Mouse (Mus musculus): Measurements from ENCODE around the gene Cntnap5a. TPM values are rescaled to one million over a fixed set of nuclear protein-coding genes. Genes with fewer than 3 reads are reported as not detected.

Cntnap5a gene
- total and polyA plus RNA-seq, 3 experiments, result 0.02 TPM; not detected in 1

DNA sequence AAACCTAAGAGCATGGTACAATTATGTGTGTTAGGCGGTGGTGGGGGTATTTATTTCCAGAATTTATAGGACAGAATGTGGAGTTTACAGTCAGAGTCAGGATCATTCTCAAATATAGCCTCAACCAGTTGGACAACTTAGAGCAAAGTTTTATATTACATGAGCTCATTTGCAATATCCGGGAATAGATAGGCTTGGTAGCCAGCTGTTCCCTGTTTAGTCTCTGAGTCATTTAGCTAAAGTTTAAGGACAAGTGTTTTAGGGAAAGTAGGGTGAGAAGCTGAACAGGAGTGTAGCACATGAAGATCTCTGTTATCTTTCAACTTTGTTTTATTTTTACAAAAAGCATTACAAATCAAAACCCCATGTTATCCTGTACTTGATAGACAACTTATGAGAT, 559.3 kb downstream of the Cntnap5a start:
- no peaks in the 10 kb centered on the region for H3K4me1 ChIP-seq (ENCODE audit: control insufficient read depth, insufficient read depth, low read length)
- DNase-seq, result no peak
- H3K27me3 ChIP-seq (ENCODE audit: control insufficient read depth, insufficient read depth, low read length), result no peaks in the 10 kb centered on the region
- no peak overlapping the region for H3K27ac ChIP-seq
- no peak overlapping the region for H3K4me3 ChIP-seq
- no peaks in the 10 kb centered on the region for H3K79me2 ChIP-seq (replicated peaks; ENCODE audit: control insufficient read depth, insufficient read depth, low read length)
- WGBS, result 68% methylated on average over 2 of the region's 2 CpGs
- no peak for TF ChIP-seq CTCF (IDR thresholded peaks at IDR 0.05)
- TF ChIP-seq POLR2A (IDR thresholded peaks at IDR 0.05; ENCODE audit: insufficient read depth, low read depth, low read length), result no peak
- no peak for TF ChIP-seq EP300 (IDR thresholded peaks at IDR 0.05; ENCODE audit: insufficient read depth, low read depth, low read length)
- H3K9ac ChIP-seq (ENCODE audit: low read depth, low read length), result no peak overlapping the region
- intact Hi-C loops (cut with DNase I), result no loop called here
- H3K36me3 ChIP-seq (ENCODE audit: control insufficient read depth, insufficient read depth, low read length), result no peaks in the 10 kb centered on the region

DNA sequence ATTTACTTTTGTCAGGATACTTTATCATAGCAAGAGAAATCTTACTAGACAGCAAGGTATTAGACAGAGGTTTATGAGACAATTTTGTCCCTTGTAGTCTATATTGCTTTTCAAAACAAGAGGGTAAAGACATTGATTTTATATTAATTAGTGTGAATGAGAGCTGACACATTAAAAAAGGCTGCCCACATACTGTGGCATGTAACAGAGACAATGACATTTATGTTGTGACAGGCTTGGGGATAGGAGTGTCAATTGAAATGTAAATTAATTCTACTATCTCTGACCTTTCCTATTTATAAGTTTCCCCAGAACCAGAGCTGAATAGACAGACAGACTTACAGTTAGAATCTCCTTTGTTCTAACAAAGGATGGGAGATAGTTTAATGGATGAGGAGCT, 596.6 kb downstream of the Cntnap5a start:
- no peaks in the 10 kb centered on the region for H3K79me2 ChIP-seq (replicated peaks; ENCODE audit: control insufficient read depth, insufficient read depth, low read length)
- intact Hi-C loops (cut with DNase I), result no loop called here

DNA sequence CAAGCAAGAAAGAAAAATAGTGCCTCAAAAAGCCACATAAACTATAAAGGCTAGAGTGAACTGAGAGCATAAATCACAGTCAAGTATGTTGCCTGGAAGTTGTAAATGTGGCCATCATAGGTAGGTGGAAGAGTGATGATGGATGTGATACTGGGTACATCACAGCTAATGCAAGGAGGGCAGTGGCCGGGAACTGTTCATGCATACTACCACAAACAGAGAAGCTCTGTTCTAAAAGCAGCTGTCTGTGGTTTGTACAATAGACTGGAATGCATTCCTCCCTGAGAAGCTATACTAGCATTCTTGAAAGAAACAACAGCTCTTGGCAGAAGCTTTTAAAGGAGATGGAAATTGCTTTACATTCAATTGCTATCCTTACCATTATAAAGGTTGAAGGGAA, 599.4 kb downstream of the Cntnap5a start:
- intact Hi-C loops (cut with DNase I), result no loop called here
- TF ChIP-seq CTCF (IDR thresholded peaks at IDR 0.05), result no peak
- no peak for TF ChIP-seq POLR2A (IDR thresholded peaks at IDR 0.05; ENCODE audit: insufficient read depth, low read depth, low read length)
- TF ChIP-seq EP300 (IDR thresholded peaks at IDR 0.05; ENCODE audit: insufficient read depth, low read depth, low read length), result no peak
- no peak overlapping the region for H3K27ac ChIP-seq
- no peaks in the 10 kb centered on the region for H3K4me1 ChIP-seq (ENCODE audit: control insufficient read depth, insufficient read depth, low read length)
- H3K4me3 ChIP-seq, result no peak overlapping the region
- no peaks in the 10 kb centered on the region for H3K36me3 ChIP-seq (ENCODE audit: control insufficient read depth, insufficient read depth, low read length)
- no peak for DNase-seq
- H3K79me2 ChIP-seq (replicated peaks; ENCODE audit: control insufficient read depth, insufficient read depth, low read length), result no peaks in the 10 kb centered on the region
- H3K27me3 ChIP-seq (ENCODE audit: control insufficient read depth, insufficient read depth, low read length), result no peaks in the 10 kb centered on the region
- H3K9ac ChIP-seq (ENCODE audit: low read depth, low read length), result no peak overlapping the region
- WGBS, result 70% methylated on average over 1 of the region's 1 CpGs

More for the DNA sequence above, 596.6 kb downstream of the Cntnap5a start:
- DNase-seq, result no peak
- Histone ChIP-seq H3K4me1 (ENCODE audit: control insufficient read depth, insufficient read depth, low read length) (no peaks in the 10 kb centered on the region), H3K4me3 (no peak overlapping the region), H3K9ac (ENCODE audit: low read depth, low read length) (no peak overlapping the region), H3K36me3 (ENCODE audit: control insufficient read depth, insufficient read depth, low read length) (no peaks in the 10 kb centered on the region), H3K27me3 (ENCODE audit: control insufficient read depth, insufficient read depth, low read length) (no peaks in the 10 kb centered on the region), H3K27ac (no peak overlapping the region)
- TF ChIP-seq POLR2A (IDR thresholded peaks at IDR 0.05; ENCODE audit: insufficient read depth, low read depth, low read length) (no peak), CTCF (IDR thresholded peaks at IDR 0.05) (no peak), EP300 (IDR thresholded peaks at IDR 0.05; ENCODE audit: insufficient read depth, low read depth, low read length) (no peak)

DNA sequence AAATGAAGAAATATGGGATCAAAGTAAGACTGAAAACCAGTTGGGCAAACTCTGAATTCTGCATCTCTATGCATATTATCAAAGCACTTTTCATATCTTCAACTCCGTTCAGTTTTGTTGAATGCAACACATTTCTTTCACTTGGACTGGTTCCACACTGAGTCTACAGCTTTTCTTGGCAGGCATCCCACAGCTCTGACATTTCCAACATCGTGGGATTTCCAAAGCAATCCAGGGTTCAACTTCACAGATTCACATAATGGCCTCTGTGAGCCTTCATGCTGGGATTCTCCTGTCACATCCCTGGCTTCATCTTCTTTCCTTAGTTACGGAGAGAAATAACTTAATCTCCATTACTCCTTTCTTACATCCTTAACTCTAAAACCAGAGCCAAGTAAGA, 622.0 kb downstream of the Cntnap5a start:
- intact Hi-C loops (cut with DNase I), result no loop called here
- no peaks in the 10 kb centered on the region for H3K36me3 ChIP-seq (ENCODE audit: control insufficient read depth, insufficient read depth, low read length)
- no peak for TF ChIP-seq CTCF (IDR thresholded peaks at IDR 0.05)
- no peak for TF ChIP-seq POLR2A (IDR thresholded peaks at IDR 0.05; ENCODE audit: insufficient read depth, low read depth, low read length)
- TF ChIP-seq EP300 (IDR thresholded peaks at IDR 0.05; ENCODE audit: insufficient read depth, low read depth, low read length), result no peak

GRCm38 (mm10) chr1:116311512-116311911, 627.0 kb downstream of the Cntnap5a start:
- Histone ChIP-seq H3K27ac (no peak overlapping the region), H3K4me1 (ENCODE audit: control insufficient read depth, insufficient read depth, low read length) (no peaks in the 10 kb centered on the region), H3K4me3 (no peak overlapping the region), H3K79me2 (replicated peaks; ENCODE audit: control insufficient read depth, insufficient read depth, low read length) (no peaks in the 10 kb centered on the region), H3K9ac (ENCODE audit: low read depth, low read length) (no peak overlapping the region), H3K36me3 (ENCODE audit: control insufficient read depth, insufficient read depth, low read length) (no peaks in the 10 kb centered on the region), H3K27me3 (ENCODE audit: control insufficient read depth, insufficient read depth, low read length) (no peaks in the 10 kb centered on the region)
- DNase-seq, result no peak
- TF ChIP-seq POLR2A (IDR thresholded peaks at IDR 0.05; ENCODE audit: insufficient read depth, low read depth, low read length) (no peak), CTCF (IDR thresholded peaks at IDR 0.05) (no peak), EP300 (IDR thresholded peaks at IDR 0.05; ENCODE audit: insufficient read depth, low read depth, low read length) (no peak)
- WGBS, result 52% methylated on average over 3 of the region's 3 CpGs
- intact Hi-C loops (cut with DNase I), result no loop called here

More for the DNA sequence above, 622.0 kb downstream of the Cntnap5a start:
- no peak overlapping the region for H3K4me3 ChIP-seq
- DNase-seq, result no peak
- H3K79me2 ChIP-seq (replicated peaks; ENCODE audit: control insufficient read depth, insufficient read depth, low read length), result no peaks in the 10 kb centered on the region
- H3K9ac ChIP-seq (ENCODE audit: low read depth, low read length), result no peak overlapping the region
- no peaks in the 10 kb centered on the region for H3K4me1 ChIP-seq (ENCODE audit: control insufficient read depth, insufficient read depth, low read length)
- 32% methylated on average over 3 of the region's 3 CpGs for WGBS
- H3K27ac ChIP-seq, result no peak overlapping the region
- no peaks in the 10 kb centered on the region for H3K27me3 ChIP-seq (ENCODE audit: control insufficient read depth, insufficient read depth, low read length)

GRCm38 (mm10) chr1:116313269-116313668, 628.7 kb downstream of the Cntnap5a start:
- Histone ChIP-seq H3K27me3 (ENCODE audit: control insufficient read depth, insufficient read depth, low read length) (no peaks in the 10 kb centered on the region), H3K9ac (ENCODE audit: low read depth, low read length) (no peak overlapping the region), H3K79me2 (replicated peaks; ENCODE audit: control insufficient read depth, insufficient read depth, low read length) (no peaks in the 10 kb centered on the region), H3K4me3 (no peak overlapping the region), H3K36me3 (ENCODE audit: control insufficient read depth, insufficient read depth, low read length) (no peaks in the 10 kb centered on the region), H3K27ac (no peak overlapping the region), H3K4me1 (ENCODE audit: control insufficient read depth, insufficient read depth, low read length) (no peaks in the 10 kb centered on the region)
- intact Hi-C loops (cut with DNase I), result no loop called here
- no peak for DNase-seq
- TF ChIP-seq CTCF (IDR thresholded peaks at IDR 0.05) (peak; percentile 48), POLR2A (IDR thresholded peaks at IDR 0.05; ENCODE audit: insufficient read depth, low read depth, low read length) (no peak)
